Mouse (Mus musculus): ENCODE results near the gene Oxsm. TPM values are rescaled to one million over a fixed set of nuclear protein-coding genes. Genes with fewer than 3 reads are reported as not detected.

The Oxsm gene
- polyA plus RNA-seq, 1 experiment, result 3.7 TPM

DNA sequence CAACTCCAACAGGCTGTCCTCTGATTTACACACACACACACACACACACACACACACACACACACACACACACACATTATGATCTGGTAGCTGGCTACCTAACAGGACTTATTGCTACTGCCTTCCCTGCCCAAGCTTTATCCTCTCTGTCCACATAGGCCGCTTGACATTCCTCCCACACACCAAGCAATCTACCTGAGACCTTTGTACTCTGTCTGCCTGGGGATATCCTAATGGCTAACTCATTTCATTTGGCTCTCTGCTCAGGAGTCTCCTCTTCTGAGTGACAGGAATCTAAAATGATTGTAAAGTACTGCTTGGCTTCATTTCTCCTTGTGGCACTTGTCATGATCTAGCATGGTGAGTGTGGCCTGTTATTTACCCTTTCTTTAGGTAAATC, 60.5 kb downstream of the Oxsm start:
- H3K4me2 ChIP-seq (ENCODE audit: low read depth), result no peak overlapping the region
- H3K27me3 ChIP-seq (ENCODE audit: control insufficient read depth, insufficient read depth, insufficient read length), result no peaks in the 10 kb centered on the region
- no peaks in the 10 kb centered on the region for H3K36me3 ChIP-seq (ENCODE audit: control insufficient read depth, insufficient read depth)
- no peak overlapping the region for H3K4me3 ChIP-seq
- H3K79me2 ChIP-seq (ENCODE audit: control insufficient read depth, insufficient read depth), result no peaks in the 10 kb centered on the region
- no peak overlapping the region for H3ac ChIP-seq (ENCODE audit: control insufficient read depth, insufficient read length)
- TF ChIP-seq TCF12 (IDR thresholded peaks at IDR 0.05; ENCODE audit: insufficient read depth, poor library complexity, severe bottlenecking) (no peak), E2F4 (IDR thresholded peaks at IDR 0.05; ENCODE audit: insufficient read depth) (no peak), REST (IDR thresholded peaks at IDR 0.05; ENCODE audit: insufficient read depth, insufficient read length) (no peak), POLR2A (IDR thresholded peaks at IDR 0.05; ENCODE audit: insufficient read length, low read depth) (no peak), SRF (IDR thresholded peaks at IDR 0.05; ENCODE audit: control insufficient read depth, insufficient read length, low read depth) (no peak), CEBPB (IDR thresholded peaks at IDR 0.05; ENCODE audit: insufficient read depth, poor library complexity, severe bottlenecking) (no peak), MAX (IDR thresholded peaks at IDR 0.05; ENCODE audit: low read depth) (no peak), TCF3 (IDR thresholded peaks at IDR 0.05; ENCODE audit: insufficient read length, low read depth) (no peak), POLR2AphosphoS2 (IDR thresholded peaks at IDR 0.05; ENCODE audit: insufficient read length, low read depth) (no peak), MYOG (IDR thresholded peaks at IDR 0.05; ENCODE audit: control insufficient read depth in 1 of 3, insufficient read depth in 1 of 3, insufficient read length in 2 of 3, low read depth in 2 of 3) (no peak), MYOD1 (IDR thresholded peaks at IDR 0.05; ENCODE audit: control insufficient read depth in 1 of 3, insufficient read length in 2 of 3, low read depth in 2 of 3) (no peak), USF1 (IDR thresholded peaks at IDR 0.05; ENCODE audit: low read depth) (no peak)

Other genes starting within 250 kb of the Oxsm start
- gene Ngly1, start 528 bp downstream of the Oxsm start, polyA plus RNA-seq (2012; fragmentation: generic; extraction: Trizol), result 8.0 TPM
- gene Top2b, start 115.4 kb upstream of the Oxsm start, polyA plus RNA-seq (2012; fragmentation: generic; extraction: Trizol), result 14.9 TPM

Data from myocyte (in vitro differentiated cells).